Mouse (Mus musculus) lung, postnatal 0 days (tissue): ENCODE measurements at regions not wholly inside any gene's neighbourhood (a gene's known extent, or its start where the extent isn't known, plus 50 kb on each side); places are given as distances from the start of the nearest gene placed in this dataset.
A peak's percentile ranks its signal among the peaks of the same experiment; 100 is the strongest.

Experiments used
- ATAC-seq: fragments of 200-750 bp; cut with Nextera tagmentation; 2 replicates; pipeline ENCODE4 v1.8.0; 2017; ENCODE audit warnings: moderate library complexity
- DNase-seq: peaks from one replicate; pipeline ENCODE4 v3.0.0-alpha.2; 2016; ENCODE audit warnings: low spot score
- H3K27ac ChIP-seq: fragments of 300-500 bp; sonication (generic); 2 replicates; pipeline ENCODE4 v1.5.1; 2014; ENCODE audit warnings: antibody characterized with exemption, mild to moderate bottlenecking, low read length, mixed read lengths
- H3K27me3 ChIP-seq: fragments of 300-500 bp; sonication (generic); replicated peaks from 2 replicates; pipeline ENCODE4 v1.6.1; 2014; ENCODE audit warnings: low read length, mixed read lengths; ENCODE audit not compliant: insufficient read depth
- H3K36me3 ChIP-seq: fragments of 300-500 bp; sonication (generic); 2 replicates; pipeline ENCODE4 v1.6.1; 2014; ENCODE audit warnings: low read length, mixed read lengths; ENCODE audit not compliant: insufficient read depth
- H3K4me1 ChIP-seq: fragments of 300-500 bp; sonication (generic); 2 replicates; pipeline ENCODE4 v1.6.1; 2014; ENCODE audit warnings: antibody characterized with exemption, low read depth, low read length, mixed read lengths; ENCODE audit not compliant: insufficient read depth
- H3K4me2 ChIP-seq: fragments of 300-500 bp; sonication (generic); replicated peaks from 2 replicates; pipeline ENCODE4 v1.6.1; 2014; ENCODE audit warnings: low read depth, mild to moderate bottlenecking, low read length, moderate library complexity, mixed read lengths
- H3K4me3 ChIP-seq: fragments of 300-500 bp; sonication (generic); 2 replicates; pipeline ENCODE4 v1.5.1; 2014; ENCODE audit warnings: low read depth, low read length
- H3K9ac ChIP-seq: fragments of 300-500 bp; sonication (generic); replicated peaks from 2 replicates; pipeline ENCODE4 v1.6.1; 2014; ENCODE audit warnings: low read depth, mild to moderate bottlenecking
- H3K9me3 ChIP-seq: fragments of 300-500 bp; sonication (generic); 2 replicates; pipeline ENCODE4 v1.6.1; 2016; ENCODE audit warnings: low read length, mixed read lengths
- CTCF ChIP-seq: IDR thresholded peaks from 2 replicates; pipeline ENCODE4 v1.5.1; 2016; ENCODE audit warnings: antibody characterized with exemption, mild to moderate bottlenecking
- EP300 ChIP-seq: IDR thresholded peaks from 2 replicates; pipeline ENCODE4 v1.6.1; 2016; ENCODE audit warnings: antibody characterized with exemption, mild to moderate bottlenecking, control low read depth
- WGBS: fragments of 180-500 bp; shearing (Covaris S2); extraction: QIAGEN DNeasy Blood & Tissue Kit; methylation state at CpG from one replicate; pipeline ENCODE4 v1.1.7; 2014; 5-methylcytosine and 5-hydroxymethylcytosine counted together

GRCm38 (mm10) chr19:14124250-14124827, 211.0 kb downstream of the Olfr1505 start:
- Histone ChIP-seq H3K27me3 (no peaks in the 10 kb centered on the region), H3K9me3 (no peaks in the 10 kb centered on the region), H3K36me3 (no peaks in the 10 kb centered on the region), H3K4me1 (no peaks in the 10 kb centered on the region), H3K4me2 (no peak overlapping the region), H3K4me3 (no peak overlapping the region), H3K27ac (no peak overlapping the region), H3K9ac (no peak overlapping the region)
- DNase-seq (no peak), ATAC-seq (no peak)
- no peak for TF ChIP-seq CTCF
- no peak for TF ChIP-seq EP300
- 55% methylated on average over 5 of the region's 5 CpGs for WGBS

DNA sequence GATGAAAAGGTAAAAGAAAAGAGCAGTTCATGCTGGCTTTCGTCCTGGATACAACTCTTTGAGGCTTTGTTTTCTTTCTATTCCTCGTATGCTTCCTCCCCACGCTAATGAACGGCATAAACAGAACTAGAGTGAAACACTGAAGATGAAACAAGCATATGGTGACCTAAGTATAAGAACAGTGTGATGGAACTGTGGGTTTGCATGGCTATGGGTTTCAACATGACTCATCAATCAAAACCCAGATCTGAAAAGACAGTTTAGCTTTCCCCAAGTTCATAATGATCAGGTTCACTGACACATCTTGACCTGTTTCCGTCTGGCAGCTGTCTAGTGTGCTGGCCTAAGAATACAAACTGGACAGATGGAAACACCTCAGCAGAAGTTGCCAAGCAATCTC, 211.7 kb downstream of the Olfr1505 start:
- no peak for DNase-seq
- Histone ChIP-seq H3K4me3 (no peak overlapping the region), H3K9me3 (no peaks in the 10 kb centered on the region)

GRCm38 (mm10) chr19:14128397-14129209, 215.3 kb downstream of the Olfr1505 start:
- H3K9ac ChIP-seq, result no peak overlapping the region
- DNase-seq (peak; percentile 62), ATAC-seq (peak; percentile 55)
- no peaks in the 10 kb centered on the region for H3K9me3 ChIP-seq
- H3K4me2 ChIP-seq, result no peak overlapping the region
- TF ChIP-seq EP300 (no peak), CTCF (no peak)
- no peak overlapping the region for H3K4me3 ChIP-seq
- H3K4me1 ChIP-seq, result no peaks in the 10 kb centered on the region
- no peaks in the 10 kb centered on the region for H3K36me3 ChIP-seq
- H3K27me3 ChIP-seq, result no peaks in the 10 kb centered on the region
- 0 out of 2 replicates have a peak overlapping the region, but pooled peaks have one; percentile 20 for H3K27ac ChIP-seq
- 48% methylated on average over 8 of the region's 8 CpGs for WGBS

More for the DNA sequence above, 211.7 kb downstream of the Olfr1505 start:
- no peak for ATAC-seq
- Histone ChIP-seq H3K9ac (no peak overlapping the region), H3K4me1 (no peaks in the 10 kb centered on the region), H3K27me3 (no peaks in the 10 kb centered on the region), H3K36me3 (no peaks in the 10 kb centered on the region), H3K27ac (no peak overlapping the region), H3K4me2 (no peak overlapping the region)
- TF ChIP-seq CTCF (no peak), EP300 (no peak)
- 59% methylated on average over 5 of the region's 5 CpGs for WGBS

- no peak overlapping the region for H3K27ac ChIP-seq
- H3K9me3 ChIP-seq, result no peaks in the 10 kb centered on the region
- DNase-seq, result peak; percentile 78
- H3K4me1 ChIP-seq, result no peaks in the 10 kb centered on the region
- H3K36me3 ChIP-seq, result no peaks in the 10 kb centered on the region
- H3K9ac ChIP-seq, result no peak overlapping the region
- H3K27me3 ChIP-seq, result no peaks in the 10 kb centered on the region
- peak; percentile 68 for ATAC-seq
- H3K4me3 ChIP-seq, result no peak overlapping the region
- no peak overlapping the region for H3K4me2 ChIP-seq
- 25% methylated on average over 3 of the region's 3 CpGs for WGBS
- no peak for TF ChIP-seq EP300
- TF ChIP-seq CTCF, result no peak
Measured at GRCm38 (mm10) chr19:14161217-14161616, 247.9 kb downstream of the Olfr1505 start.

GRCm38 (mm10) chr19:14162773-14163172, 249.4 kb downstream of the Olfr1505 start:
- no peak overlapping the region for H3K4me3 ChIP-seq
- H3K9ac ChIP-seq, result no peak overlapping the region
- 40% methylated on average over 4 of the region's 4 CpGs for WGBS
- TF ChIP-seq CTCF (no peak), EP300 (no peak)
- H3K4me1 ChIP-seq, result no peaks in the 10 kb centered on the region
- no peak overlapping the region for H3K4me2 ChIP-seq
- no peaks in the 10 kb centered on the region for H3K9me3 ChIP-seq
- H3K27me3 ChIP-seq, result no peaks in the 10 kb centered on the region
- H3K36me3 ChIP-seq, result no peaks in the 10 kb centered on the region
- DNase-seq, result no peak
- no peak for ATAC-seq
- H3K27ac ChIP-seq, result no peak overlapping the region

GRCm38 (mm10) chr19:14165775-14166174, 252.4 kb downstream of the Olfr1505 start:
- Histone ChIP-seq H3K4me3 (no peak overlapping the region), H3K4me2 (no peak overlapping the region), H3K4me1 (no peaks in the 10 kb centered on the region), H3K36me3 (no peaks in the 10 kb centered on the region), H3K27me3 (no peaks in the 10 kb centered on the region), H3K9me3 (no peaks in the 10 kb centered on the region), H3K27ac (no peak overlapping the region), H3K9ac (no peak overlapping the region)
- TF ChIP-seq CTCF (no peak), EP300 (no peak)
- WGBS, result 87% methylated on average over 2 of the region's 2 CpGs
- ATAC-seq, result no peak
- DNase-seq, result no peak
